Mouse (Mus musculus) forebrain, embryonic 13.5 days (tissue): Measurements from ENCODE around the gene Gm5136. TPM values are rescaled to one million over a fixed set of nuclear protein-coding genes. Genes with fewer than 3 reads are reported as not detected.

Experiments used
- ATAC-seq: fragments of 200-750 bp; cut with Nextera tagmentation; 2 replicates; pipeline ENCODE4 v1.8.0; 2017
- H3K27ac ChIP-seq: fragments of 300-500 bp; sonication (generic); 2 replicates; pipeline ENCODE4 v1.5.1; 2015; ENCODE audit warnings: inconsistent platforms, mild to moderate bottlenecking, moderate library complexity
- H3K27me3 ChIP-seq: fragments of 300-500 bp; sonication (generic); 2 replicates; pipeline ENCODE4 v1.6.1; 2015; ENCODE audit warnings: mild to moderate bottlenecking, inconsistent platforms
- H3K36me3 ChIP-seq: fragments of 300-500 bp; sonication (generic); 2 replicates; pipeline ENCODE4 v1.6.1; 2015; ENCODE audit warnings: mild to moderate bottlenecking, inconsistent platforms; ENCODE audit not compliant: poor library complexity, severe bottlenecking
- H3K4me1 ChIP-seq: fragments of 300-500 bp; sonication (generic); 2 replicates; pipeline ENCODE4 v1.6.1; 2015; ENCODE audit warnings: inconsistent platforms
- H3K4me2 ChIP-seq: fragments of 300-500 bp; sonication (generic); 2 replicates; pipeline ENCODE4 v1.6.1; 2015; ENCODE audit warnings: inconsistent platforms, mild to moderate bottlenecking, moderate library complexity
- H3K4me3 ChIP-seq: fragments of 300-500 bp; sonication (generic); 2 replicates; pipeline ENCODE4 v1.5.1; 2015; ENCODE audit warnings: mild to moderate bottlenecking, inconsistent platforms
- H3K9ac ChIP-seq: fragments of 300-500 bp; sonication (generic); 2 replicates; pipeline ENCODE4 v1.6.1; 2015; ENCODE audit warnings: mild to moderate bottlenecking, inconsistent platforms
- H3K9me3 ChIP-seq: fragments of 300-500 bp; sonication (generic); replicated peaks from 2 replicates; pipeline ENCODE4 v1.6.1; 2016; ENCODE audit warnings: inconsistent platforms
- WGBS: fragments of 180-500 bp; shearing (Covaris S2); methylation state at CpG from one replicate; pipeline ENCODE4 v1.1.7; 2015; 5-methylcytosine and 5-hydroxymethylcytosine counted together
- polyA plus RNA-seq: library from polyadenylated mRNA; unstranded; fragments of >200 nt; fragmentation: Nextera tagmentation; extraction: Ambion mirVana; gene quantifications from 2 replicates; pipeline ENCODE4 v1.2.1, GENCODE M21; 2015

Gene Gm5136
- polyA plus RNA-seq, result 0.19 and 0.25 TPM in 2 replicates

GRCm38 (mm10) chr10:108699946-108700345 lies at the start of gene Gm5136:
Gene Gm5136, minus strand, starts transcription at chr10:108700160.
- Histone ChIP-seq H3K9me3 (no peaks in the 10 kb centered on the region), H3K27ac (no peak within 1 kb of the TSS), H3K4me2 (no peak within 1 kb of the TSS), H3K4me3 (no peak within 1 kb of the TSS), H3K9ac (no peak within 1 kb of the TSS), H3K27me3 (no peaks in the 10 kb centered on the region), H3K4me1 (peaks cover 22% of the 10 kb centered on the region), H3K36me3 (no peaks in the 10 kb centered on the region)
- peak; percentile 16; the same call in 1 of the 2 replicates for ATAC-seq
- 98% methylated on average over 9 of the region's 9 CpGs for WGBS

GRCm38 (mm10) chr10:108743759-108744158 lies 43.8 kb upstream of the Gm5136 start:
- Histone ChIP-seq H3K4me3 (no peak overlapping the region), H3K4me2 (no peak overlapping the region), H3K9ac (no peak overlapping the region), H3K4me1 (0 out of 2 replicates have a peak, but pooled peaks cover 4% of the 10 kb centered on the region), H3K36me3 (no peaks in the 10 kb centered on the region), H3K27me3 (no peaks in the 10 kb centered on the region), H3K27ac (no peak overlapping the region), H3K9me3 (no peaks in the 10 kb centered on the region)
- no peak for ATAC-seq
- 92% methylated on average over 2 of the region's 2 CpGs for WGBS

DNA sequence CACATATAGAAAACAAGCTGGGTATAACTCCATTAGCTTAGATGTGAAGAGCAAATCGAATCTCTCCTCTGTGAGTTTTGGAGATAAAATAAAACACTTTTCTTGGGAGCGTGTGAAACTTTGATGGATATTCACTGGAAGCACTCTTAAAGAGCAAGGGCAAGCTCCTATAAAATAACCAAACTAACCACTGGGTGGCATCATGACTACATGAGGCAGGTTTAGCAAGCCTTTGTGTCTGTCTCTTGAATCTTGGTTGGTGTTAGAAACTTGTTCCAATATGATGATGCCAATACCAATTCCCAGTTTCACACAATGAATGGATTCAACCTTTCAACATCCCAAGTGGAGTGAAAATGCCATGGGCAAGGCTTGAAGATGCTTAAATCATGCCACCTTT lies 34.0 kb upstream of the Gm5136 start:
- Histone ChIP-seq H3K27ac (no peak overlapping the region), H3K36me3 (no peaks in the 10 kb centered on the region), H3K27me3 (no peaks in the 10 kb centered on the region), H3K4me2 (no peak overlapping the region), H3K9ac (no peak overlapping the region), H3K4me3 (no peak overlapping the region), H3K9me3 (no peaks in the 10 kb centered on the region), H3K4me1 (no peaks in the 10 kb centered on the region)
- 63% methylated on average over 2 of the region's 2 CpGs for WGBS
- peak; percentile 73 for ATAC-seq

DNA sequence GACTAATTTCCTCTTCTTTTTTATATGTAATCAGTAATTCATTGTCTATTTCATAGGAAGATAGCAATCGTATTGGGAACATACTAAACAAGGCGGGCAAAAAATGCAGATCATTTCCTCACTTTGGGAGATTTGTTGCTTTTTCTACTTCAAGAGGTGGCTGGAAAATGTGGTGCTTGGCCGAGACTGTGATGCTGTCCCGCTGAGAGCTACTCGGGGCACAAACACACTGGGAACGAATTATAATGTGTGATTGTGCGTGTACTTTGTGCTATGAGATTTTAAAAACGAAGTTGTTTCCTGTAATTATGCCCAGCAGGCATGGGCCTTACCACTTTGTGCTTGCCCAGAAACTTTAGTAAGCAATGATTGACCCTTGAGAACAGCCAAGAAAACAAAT lies 29.0 kb upstream of the Gm5136 start:
- H3K9ac ChIP-seq, result no peak overlapping the region
- 71% methylated on average over 8 of the region's 8 CpGs for WGBS

GRCm38 (mm10) chr10:108726391-108726790 lies 26.4 kb upstream of the Gm5136 start:
- Histone ChIP-seq H3K9ac (no peak overlapping the region), H3K4me3 (no peak overlapping the region), H3K4me1 (no peaks in the 10 kb centered on the region), H3K4me2 (no peak overlapping the region), H3K27me3 (no peaks in the 10 kb centered on the region), H3K36me3 (no peaks in the 10 kb centered on the region), H3K9me3 (no peaks in the 10 kb centered on the region), H3K27ac (no peak overlapping the region)
- WGBS, result 89% methylated on average over 4 of the region's 4 CpGs
- ATAC-seq, result no peak

More for the DNA sequence above, 29.0 kb upstream of the Gm5136 start:
- Histone ChIP-seq H3K9me3 (no peaks in the 10 kb centered on the region), H3K4me2 (no peak overlapping the region), H3K4me3 (no peak overlapping the region), H3K4me1 (no peaks in the 10 kb centered on the region), H3K27ac (no peak overlapping the region), H3K36me3 (no peaks in the 10 kb centered on the region), H3K27me3 (no peaks in the 10 kb centered on the region)
- no peak for ATAC-seq

DNA sequence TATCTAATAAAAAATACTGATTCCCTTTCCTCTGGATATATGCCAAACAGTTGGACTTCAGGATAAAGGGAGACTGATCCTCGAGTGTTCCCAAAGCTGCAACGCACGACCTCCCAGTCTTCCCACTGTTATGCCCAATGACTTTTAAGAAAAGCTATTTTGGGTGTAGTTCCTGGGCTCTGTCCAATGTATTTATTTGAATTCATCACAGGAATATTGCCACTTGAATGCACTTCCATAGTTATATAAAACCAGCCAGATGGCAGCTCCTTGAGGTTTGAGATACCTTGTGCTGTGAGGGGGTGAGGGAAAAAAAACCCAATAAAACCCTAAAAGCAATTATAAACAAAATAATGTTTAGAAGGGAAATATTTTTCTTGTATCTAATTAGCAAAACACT lies 24.9 kb upstream of the Gm5136 start:
- ATAC-seq, result no peak
- Histone ChIP-seq H3K4me3 (no peak overlapping the region), H3K36me3 (no peaks in the 10 kb centered on the region), H3K27me3 (no peaks in the 10 kb centered on the region), H3K4me1 (no peaks in the 10 kb centered on the region), H3K9me3 (no peaks in the 10 kb centered on the region), H3K9ac (no peak overlapping the region), H3K4me2 (no peak overlapping the region), H3K27ac (no peak overlapping the region)
- WGBS, result 70% methylated on average over 3 of the region's 3 CpGs

DNA sequence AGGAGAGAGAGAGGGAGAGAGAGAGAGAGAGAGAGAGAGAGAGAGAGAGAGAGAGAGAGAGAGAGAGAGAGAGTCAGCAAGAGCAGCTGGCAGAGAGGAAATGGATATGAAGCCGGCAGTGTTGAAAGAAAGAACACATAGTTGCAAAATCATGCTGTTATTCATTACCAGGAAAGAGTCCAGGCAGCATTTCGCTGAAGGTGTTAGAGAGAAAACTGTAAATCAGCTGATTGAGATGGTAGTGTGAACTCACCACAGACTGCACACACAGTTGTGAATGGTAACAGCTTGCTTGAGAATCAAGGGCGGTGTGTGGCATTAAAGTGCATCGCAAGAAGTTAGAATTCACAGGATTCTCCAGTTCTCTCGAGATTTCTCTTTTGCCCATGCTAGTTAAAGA lies 10.6 kb upstream of the Gm5136 start:
- H3K4me1 ChIP-seq, result no peaks in the 10 kb centered on the region

GRCm38 (mm10) chr10:108705658-108706057 lies 5.7 kb upstream of the Gm5136 start:
- Histone ChIP-seq H3K4me2 (no peak overlapping the region), H3K27ac (no peak overlapping the region)
- 85% methylated on average over 3 of the region's 3 CpGs for WGBS

More for the DNA sequence above, 10.6 kb upstream of the Gm5136 start:
- no peaks in the 10 kb centered on the region for H3K9me3 ChIP-seq
- H3K36me3 ChIP-seq, result no peaks in the 10 kb centered on the region
- no peak overlapping the region for H3K4me3 ChIP-seq
- no peaks in the 10 kb centered on the region for H3K27me3 ChIP-seq
- H3K4me2 ChIP-seq, result no peak overlapping the region
- ATAC-seq, result peak; percentile 82
- no peak overlapping the region for H3K27ac ChIP-seq
- 66% methylated on average over 5 of the region's 5 CpGs for WGBS
- H3K9ac ChIP-seq, result no peak overlapping the region

DNA sequence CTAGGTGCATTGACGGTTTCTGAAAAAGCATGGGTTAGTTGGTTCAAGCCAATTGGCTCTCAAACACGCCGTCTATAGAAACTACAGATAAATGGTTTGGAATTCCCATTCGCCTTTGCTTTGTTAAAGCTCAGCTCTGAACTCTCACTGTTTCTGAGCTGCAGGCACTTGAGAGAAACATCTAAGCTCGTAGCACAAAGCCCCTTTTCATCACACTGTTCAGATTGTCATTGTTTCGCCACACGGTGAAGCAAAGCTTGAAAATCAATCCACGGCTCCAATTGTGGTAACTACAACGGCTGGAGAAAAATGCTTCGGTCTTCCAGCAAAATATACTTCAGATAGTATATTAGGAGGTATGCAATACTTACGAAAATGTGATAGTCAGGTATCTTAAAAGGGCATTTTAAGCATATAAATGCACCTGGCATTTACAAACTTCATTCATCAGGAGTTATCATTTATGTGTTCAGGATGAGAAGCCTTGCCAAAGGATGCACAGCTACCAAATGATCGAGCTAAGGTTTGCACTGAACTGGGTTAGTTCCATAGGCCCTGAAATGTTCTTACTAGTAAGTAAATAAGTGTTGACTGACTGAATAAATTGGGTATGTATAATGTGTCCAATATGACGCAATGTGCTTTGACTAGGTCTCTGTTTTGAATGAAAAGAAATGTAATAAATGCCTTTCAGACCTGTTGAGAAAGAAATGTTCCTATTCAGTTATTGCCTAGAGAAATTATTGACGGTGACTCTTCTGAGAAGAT lies 1.6 kb upstream of the Gm5136 start:
- ATAC-seq, result peak; percentile 87
- H3K4me3 ChIP-seq, result no peak overlapping the region
- peak overlapping the region; percentile 34 for H3K4me2 ChIP-seq
- no peaks in the 10 kb centered on the region for H3K9me3 ChIP-seq
- H3K4me1 ChIP-seq, result peaks cover 21% of the 10 kb centered on the region
- H3K9ac ChIP-seq, result no peak overlapping the region
- H3K27me3 ChIP-seq, result no peaks in the 10 kb centered on the region
- WGBS, result 7% methylated on average over 14 of the region's 14 CpGs
- H3K27ac ChIP-seq, result peak overlapping the region; percentile 62
- H3K36me3 ChIP-seq, result no peaks in the 10 kb centered on the region

More at GRCm38 (mm10) chr10:108705658-108706057, 5.7 kb upstream of the Gm5136 start:
- Histone ChIP-seq H3K27me3 (no peaks in the 10 kb centered on the region), H3K9me3 (no peaks in the 10 kb centered on the region), H3K4me3 (no peak overlapping the region), H3K36me3 (no peaks in the 10 kb centered on the region), H3K9ac (no peak overlapping the region), H3K4me1 (peaks cover 13% of the 10 kb centered on the region)
- no peak for ATAC-seq

GRCm38 (mm10) chr10:108697062-108697461 lies 2.9 kb downstream of the Gm5136 start:
- no peaks in the 10 kb centered on the region for H3K36me3 ChIP-seq
- no peak overlapping the region for H3K9ac ChIP-seq
- H3K4me2 ChIP-seq, result no peak overlapping the region
- peaks cover 19% of the 10 kb centered on the region for H3K4me1 ChIP-seq
- WGBS, result 68% methylated on average over 5 of the region's 5 CpGs
- no peaks in the 10 kb centered on the region for H3K9me3 ChIP-seq
- H3K27me3 ChIP-seq, result no peaks in the 10 kb centered on the region
- no peak overlapping the region for H3K4me3 ChIP-seq
- no peak for ATAC-seq
- H3K27ac ChIP-seq, result 0 out of 2 replicates have a peak overlapping the region, but pooled peaks have one; percentile 31

GRCm38 (mm10) chr10:108690954-108691353 lies 9.0 kb downstream of the Gm5136 start:
- H3K9ac ChIP-seq, result no peak overlapping the region
- H3K9me3 ChIP-seq, result no peaks in the 10 kb centered on the region
- peak; percentile 51; the same call in 1 of the 2 replicates for ATAC-seq
- H3K4me1 ChIP-seq, result peaks cover 5% of the 10 kb centered on the region; the same call in 1 of the 2 replicates
- H3K36me3 ChIP-seq, result no peaks in the 10 kb centered on the region
- H3K27me3 ChIP-seq, result no peaks in the 10 kb centered on the region
- H3K27ac ChIP-seq, result 0 out of 2 replicates have a peak overlapping the region, but pooled peaks have one; percentile 16
- 60% methylated on average over 9 of the region's 9 CpGs for WGBS
- no peak overlapping the region for H3K4me3 ChIP-seq
- H3K4me2 ChIP-seq, result no peak overlapping the region

DNA sequence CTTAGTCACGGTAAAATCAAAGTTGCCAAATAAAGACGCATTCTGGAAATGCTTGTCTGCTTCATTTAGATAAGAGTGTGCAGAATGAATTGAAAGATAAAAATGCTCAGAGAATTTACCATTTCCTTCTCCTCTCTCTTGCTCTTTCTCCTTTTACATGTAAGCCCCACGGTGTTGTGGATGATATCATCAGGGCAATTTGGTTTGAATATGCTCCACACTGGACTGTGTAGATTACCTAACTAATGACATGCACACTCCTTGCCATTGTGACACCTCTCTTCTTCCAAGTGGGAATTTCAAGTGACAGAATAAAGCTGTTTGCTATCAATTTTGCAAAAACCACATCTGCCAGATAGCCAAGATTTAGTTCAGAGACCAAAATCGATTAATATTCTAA lies 13.3 kb downstream of the Gm5136 start:
- 87% methylated on average over 4 of the region's 4 CpGs for WGBS
- ATAC-seq, result no peak
- Histone ChIP-seq H3K4me2 (no peak overlapping the region), H3K36me3 (no peaks in the 10 kb centered on the region), H3K9me3 (no peaks in the 10 kb centered on the region), H3K4me3 (no peak overlapping the region), H3K4me1 (peaks cover 5% of the 10 kb centered on the region; the same call in 1 of the 2 replicates), H3K27ac (no peak overlapping the region), H3K27me3 (no peaks in the 10 kb centered on the region), H3K9ac (no peak overlapping the region)
